Mouse (Mus musculus): Measurements from ENCODE around the gene Npm3.

- TF ChIP-seq GATA1 (IDR thresholded peaks at IDR 0.05; ENCODE audit: borderline replicate concordance, low read length), result no peak
- TF ChIP-seq FLI1 (IDR thresholded peaks at IDR 0.05; ENCODE audit: low read length), result no peak
Observed at GRCm38 (mm10) chr19:45795406-45795944, 46.1 kb upstream of the Npm3 start.

Measured in megakaryocyte, embryonic 14.5 days (primary cell).